Mouse (Mus musculus) urinary bladder, postnatal 10 days (tissue): ENCODE measurements at regions not wholly inside any gene's neighbourhood (a gene's known extent, or its start where the extent isn't known, plus 50 kb on each side); places are given as distances from the start of the nearest gene placed in this dataset.

Experiments used
- DNase-seq: peaks from one replicate; pipeline ENCODE4 v3.0.0; 2022; ENCODE audit warnings: low spot score

DNA sequence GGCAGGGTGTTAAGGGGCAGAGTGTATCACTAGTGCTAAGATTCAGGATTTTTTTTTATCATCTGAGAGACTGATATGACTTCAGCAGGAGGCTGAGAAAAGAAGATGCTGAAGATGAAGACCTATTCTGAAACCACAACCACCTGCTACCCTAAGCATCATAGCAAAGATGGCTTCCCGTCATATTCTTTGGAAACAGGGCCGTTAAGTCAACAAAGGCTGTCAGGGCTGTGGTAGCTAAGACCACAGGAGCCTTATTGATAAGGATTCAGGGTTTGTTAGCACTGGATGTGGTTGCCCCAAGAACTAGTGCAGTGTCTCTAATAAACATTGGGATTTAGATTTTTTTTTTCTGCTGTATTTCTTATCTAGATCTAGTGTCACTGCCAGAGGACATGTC, 56.7 kb upstream of the Rasgrp1 start:
- no peak for DNase-seq

DNA sequence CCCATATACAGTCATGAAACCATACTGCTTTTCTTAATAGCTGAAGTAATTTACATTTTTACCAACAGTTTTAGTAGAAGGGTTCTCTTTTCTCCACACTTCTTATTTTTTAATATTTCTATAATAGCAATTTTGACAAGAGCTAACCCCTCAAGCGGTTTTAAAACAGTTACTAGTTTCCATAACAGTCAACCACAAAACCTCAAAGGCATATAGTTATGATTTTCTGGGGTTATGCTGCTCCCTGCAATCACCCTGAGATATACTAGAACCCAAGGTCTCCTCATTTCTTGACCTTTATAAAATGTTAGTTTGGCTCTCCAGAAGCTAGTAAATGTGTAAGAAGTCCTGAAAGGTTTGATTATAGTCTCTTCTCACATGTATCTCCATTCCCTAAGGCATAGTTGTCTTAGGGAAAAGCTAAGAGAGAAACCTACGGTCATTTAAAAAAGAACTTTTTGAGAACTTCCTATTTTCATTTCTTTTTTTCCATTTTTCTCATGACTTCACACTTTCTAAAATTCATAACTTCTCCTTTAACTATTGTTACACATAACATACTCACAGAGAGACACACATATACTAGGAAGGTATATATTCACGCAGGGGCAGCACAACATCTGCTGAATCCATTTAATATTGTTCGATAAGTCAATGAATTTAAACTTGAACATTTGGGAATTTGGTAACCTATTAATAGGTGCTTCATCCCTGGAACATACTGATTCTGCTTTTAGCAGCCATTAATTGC, 60.8 kb upstream of the Rasgrp1 start:
- no peak for DNase-seq

DNA sequence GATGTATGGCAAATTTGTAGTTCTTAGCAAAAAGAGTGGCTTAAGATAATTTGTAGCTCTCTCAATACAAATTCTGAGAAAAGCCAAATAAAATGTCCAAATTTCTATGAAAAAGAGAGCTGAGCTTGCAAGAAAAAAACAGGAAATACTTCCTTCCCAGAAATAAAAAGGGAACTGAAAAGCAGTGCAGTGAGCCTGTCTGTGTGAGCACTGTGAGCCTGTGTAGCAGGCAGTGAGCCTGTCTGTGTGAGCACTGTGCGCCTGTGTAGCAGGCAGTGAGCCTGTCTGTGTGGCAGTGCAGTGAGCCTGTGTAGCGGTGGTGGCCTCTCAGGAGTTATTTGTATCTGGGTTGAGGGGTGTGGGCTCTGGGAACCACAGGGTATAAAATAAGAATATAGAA, 62.7 kb upstream of the Rasgrp1 start:
- DNase-seq: no peak

DNA sequence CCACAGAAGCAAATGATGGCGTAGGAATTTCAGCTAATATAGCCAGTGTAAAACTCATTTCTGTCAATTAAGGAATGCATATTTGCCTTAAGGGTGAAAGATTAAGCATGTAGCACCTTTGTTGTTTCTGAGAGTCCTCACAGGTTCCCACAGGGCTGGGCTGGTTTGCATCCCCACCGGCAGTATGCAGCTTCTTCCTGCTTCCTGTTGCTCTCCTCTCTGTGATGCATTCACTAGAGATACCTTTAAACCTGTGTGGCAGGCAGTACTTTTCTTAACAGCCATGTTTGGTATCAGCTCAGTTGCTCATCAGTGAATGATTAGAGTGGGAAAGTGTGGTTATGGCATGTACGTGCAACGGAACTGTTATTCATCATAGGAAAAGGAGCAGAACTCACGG, 65.4 kb upstream of the Rasgrp1 start:
- DNase-seq: no peak

DNA sequence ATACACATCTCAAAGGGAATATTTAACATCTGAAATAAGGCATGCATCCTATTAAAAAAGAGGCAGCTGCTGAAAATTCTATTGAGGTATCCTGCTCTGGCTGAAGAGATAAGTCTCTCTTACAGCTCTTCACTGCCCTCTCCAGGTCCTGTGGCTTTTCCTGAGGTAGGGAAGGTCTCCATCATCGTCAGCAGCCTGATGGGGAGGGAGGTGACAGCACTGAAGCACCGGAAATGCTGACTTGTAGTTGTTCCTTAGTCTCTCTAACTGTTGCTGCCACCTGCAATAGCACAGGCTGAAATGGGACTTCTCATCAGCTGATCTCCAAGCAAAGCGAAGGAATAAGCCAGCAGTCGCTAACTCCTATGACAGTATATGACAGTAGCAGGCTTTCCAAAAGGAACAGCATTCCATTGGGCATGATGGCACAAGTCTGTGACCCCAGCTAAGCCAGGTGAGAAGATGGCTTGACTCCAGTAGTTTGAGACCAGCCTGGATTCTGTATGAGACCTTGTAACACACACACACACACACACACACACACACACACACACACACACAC, 69.3 kb upstream of the Rasgrp1 start:
- DNase-seq: no peak

DNA sequence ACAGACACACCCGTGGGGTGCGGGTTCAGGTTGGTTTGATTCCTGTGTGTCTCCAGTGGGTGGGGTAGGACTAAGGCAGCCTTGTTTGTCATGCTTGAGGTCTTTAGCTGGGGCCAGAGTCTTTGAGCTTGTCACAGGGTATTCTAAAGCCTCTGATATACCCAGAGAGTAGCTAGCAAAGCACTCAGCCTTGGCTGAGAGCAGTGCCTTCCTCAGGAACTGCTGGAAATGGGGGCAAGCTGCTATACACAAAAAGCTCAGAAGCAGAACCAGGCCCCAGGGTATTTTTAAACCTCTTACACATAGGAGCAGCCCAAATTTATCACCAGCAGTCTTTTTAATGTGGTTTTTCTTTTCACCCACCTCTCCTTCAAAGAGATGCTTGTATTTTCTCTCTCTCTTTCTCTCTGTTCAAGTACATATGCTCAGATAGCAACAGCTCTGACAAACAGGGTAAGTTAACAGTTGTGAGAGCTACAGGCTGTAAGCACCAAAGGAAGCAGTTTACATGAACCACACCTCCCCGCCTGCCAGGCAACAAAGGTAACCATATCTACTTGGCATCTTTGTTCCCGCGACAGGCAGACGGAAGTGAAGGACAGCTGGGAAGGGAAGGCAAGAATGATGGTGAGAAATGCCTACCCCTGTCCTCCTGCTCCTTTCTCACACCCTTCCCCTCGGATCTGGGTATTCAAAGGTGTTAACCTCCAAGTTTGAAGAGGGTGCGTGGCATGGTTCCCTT, 74.6 kb upstream of the Rasgrp1 start:
- DNase-seq: no peak

DNA sequence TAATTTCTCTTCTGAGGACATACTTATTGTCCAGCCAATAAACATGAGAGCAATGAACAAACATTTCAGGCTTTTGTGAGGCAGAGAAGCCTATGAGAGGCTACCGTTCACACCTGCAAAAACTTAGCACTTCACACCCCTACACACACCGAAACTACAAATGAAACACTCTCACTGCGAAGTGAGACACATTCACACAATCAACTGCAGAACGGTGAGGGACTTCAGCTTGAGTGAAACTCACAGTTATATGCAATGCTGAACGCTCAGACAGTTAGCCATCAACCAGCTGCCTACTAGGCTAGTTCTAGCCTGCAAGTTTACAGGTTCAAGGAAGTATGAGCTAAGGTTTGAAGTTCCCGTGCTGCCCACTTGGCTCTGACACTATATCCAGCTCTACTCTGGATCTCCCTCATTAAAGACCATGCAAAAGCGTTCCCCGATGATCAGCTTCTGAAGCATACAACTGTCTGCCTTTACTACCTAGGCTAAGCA, 75.4 kb upstream of the Rasgrp1 start:
- no peak for DNase-seq

DNA sequence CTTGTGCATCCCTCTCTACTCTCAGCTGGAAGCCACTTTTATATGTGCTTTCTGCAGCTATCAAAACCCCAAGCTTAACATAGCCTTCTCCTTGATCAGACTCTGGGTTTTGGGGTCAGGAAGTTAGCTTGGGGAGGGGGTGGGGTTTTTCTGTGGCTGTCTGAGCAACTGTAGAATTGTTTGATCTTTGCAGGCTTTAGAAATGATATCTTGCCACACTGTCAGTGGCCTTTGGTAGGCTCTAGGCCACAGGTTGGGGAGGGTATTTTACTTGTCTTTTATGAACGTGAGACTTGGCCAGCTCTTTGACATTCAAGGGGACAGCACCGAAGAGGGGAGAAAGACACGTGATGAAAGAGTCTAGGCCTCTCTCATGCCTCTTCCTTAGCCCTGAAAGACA, 75.9 kb upstream of the Rasgrp1 start:
- DNase-seq: no peak

DNA sequence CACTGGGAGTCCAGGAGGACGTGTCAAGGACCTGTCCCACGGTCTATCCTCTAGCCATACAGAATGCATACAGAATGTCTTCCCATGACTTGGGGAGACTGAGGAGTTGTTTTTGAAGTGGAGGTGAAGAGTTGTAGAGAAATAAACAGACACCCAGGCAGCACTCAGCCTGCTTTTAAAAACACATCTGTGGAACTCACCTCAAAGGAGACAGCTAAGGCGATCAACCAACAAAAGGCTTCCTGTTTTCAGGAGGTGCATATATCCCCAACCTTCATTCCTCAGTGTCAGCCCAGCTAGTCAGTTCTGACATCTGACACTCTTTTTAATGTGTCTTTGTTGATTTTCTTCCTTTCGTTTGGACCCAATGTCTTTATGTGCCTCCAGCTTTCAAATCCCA, 78.6 kb upstream of the Rasgrp1 start:
- no peak for DNase-seq

DNA sequence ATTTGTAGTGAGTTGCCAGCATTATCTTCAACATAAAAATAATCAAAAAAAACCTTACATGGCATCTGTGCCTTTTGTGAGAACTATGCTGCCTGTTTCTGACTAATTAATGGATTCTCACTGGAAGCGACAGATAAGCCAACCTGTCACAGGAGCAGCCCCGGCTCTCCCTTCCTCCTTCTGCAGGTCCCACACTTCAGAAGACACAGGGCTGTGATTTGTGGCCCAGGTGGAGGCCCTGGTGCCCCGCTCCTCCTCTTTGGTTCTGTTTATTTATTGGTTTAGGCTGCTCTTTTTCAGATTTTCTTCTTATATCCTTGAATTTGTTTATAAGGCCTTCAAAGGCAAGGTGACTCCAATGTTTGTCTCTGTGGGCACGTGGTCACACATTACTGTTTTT, 80.0 kb upstream of the Rasgrp1 start:
- no peak for DNase-seq

DNA sequence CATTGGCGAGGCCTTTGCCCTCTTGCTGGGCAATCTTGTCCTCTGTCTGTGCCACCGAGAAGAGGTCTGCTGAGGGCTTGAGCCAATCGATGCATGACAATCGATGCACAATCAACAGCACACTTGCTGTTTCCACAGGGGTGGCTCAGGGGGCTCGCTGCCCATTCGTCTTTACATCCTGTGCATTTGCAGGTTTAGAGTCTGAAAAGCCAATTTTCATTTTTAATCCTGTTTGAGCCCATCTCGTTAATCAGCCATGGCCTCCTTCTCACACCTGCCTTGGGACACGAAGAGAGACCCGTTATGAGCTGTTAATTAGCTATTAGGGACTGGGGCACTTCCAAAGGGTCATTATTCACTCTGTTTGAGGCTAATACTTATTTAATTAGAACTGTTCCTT, 86.4 kb upstream of the Rasgrp1 start:
- no peak for DNase-seq

DNA sequence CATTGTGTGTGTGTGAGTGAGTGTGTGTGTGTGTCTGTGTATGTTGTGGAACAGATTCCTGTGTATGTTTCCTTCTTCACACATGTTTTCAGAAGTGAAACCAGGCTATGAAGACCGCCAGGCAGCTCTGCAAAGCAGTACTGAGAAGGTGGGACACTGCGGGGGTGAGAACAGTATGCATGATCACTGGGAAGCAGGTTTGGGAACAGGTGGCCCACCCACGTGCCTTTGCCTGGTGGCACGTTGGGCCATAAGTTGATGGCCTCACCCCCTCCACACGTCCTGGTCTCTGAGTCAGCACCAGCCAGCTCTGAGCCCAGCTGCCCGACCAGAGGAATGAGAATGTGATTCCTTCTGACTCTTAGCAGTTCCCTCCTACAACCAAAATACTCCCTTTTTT, 89.2 kb upstream of the Rasgrp1 start:
- no peak for DNase-seq

DNA sequence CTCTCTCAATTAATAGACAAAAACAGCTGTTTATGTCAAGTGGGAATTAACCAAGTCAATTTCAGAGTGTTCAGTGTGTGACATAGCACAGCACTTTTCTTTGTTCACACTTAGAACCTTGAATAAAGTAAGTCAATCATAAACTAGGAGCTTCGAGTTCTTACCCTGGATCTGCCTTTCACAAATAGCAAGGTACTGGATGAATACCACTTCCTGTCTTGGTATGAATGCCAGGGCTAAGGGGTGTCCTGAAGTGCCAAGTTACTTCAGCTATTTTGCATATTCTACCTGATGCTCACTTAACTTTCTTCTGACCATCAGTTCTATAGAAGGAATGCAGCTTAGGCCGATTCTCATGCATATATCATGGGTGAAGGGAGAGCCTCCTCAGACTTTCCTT, 90.1 kb upstream of the Rasgrp1 start:
- DNase-seq: no peak

DNA sequence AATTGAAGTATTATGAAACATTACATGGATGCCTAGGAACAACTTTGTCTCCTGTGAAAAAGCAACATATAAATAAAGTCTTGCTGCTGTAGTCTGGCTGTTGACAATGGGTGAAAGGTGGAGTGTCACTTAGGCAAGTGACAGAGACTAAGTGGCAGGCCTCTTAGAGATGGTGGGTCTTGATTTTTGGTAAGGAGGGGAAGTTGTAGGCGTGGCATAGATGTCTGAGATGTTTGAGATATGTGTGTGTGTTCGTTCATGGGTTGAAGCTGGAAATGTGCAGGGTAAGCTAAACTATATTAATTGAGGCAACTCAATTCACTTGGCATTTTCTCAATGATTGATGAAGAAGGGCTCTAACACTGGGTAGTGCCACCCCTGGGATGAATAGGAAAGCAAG, 90.7 kb upstream of the Rasgrp1 start:
- DNase-seq: no peak

DNA sequence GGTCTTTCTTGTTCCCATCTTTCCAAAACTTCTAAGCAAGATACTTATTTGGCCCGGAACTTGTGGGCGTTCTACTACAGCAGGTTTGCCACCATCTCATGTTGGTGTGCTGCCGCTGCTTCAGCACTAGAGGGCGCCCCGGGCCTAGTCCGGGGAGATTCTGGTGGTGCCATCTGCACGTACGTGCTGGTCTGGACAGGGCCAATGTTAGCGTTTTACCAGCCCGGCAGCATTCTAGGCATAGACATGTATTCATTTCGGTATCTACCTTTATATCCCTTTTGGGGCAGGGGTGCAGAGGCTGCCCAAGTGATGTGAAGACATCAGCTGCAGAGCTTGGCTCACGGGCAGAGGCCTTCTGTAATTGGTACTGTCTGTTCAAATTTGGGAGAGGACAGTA, 95.3 kb upstream of the Rasgrp1 start:
- DNase-seq: no peak

DNA sequence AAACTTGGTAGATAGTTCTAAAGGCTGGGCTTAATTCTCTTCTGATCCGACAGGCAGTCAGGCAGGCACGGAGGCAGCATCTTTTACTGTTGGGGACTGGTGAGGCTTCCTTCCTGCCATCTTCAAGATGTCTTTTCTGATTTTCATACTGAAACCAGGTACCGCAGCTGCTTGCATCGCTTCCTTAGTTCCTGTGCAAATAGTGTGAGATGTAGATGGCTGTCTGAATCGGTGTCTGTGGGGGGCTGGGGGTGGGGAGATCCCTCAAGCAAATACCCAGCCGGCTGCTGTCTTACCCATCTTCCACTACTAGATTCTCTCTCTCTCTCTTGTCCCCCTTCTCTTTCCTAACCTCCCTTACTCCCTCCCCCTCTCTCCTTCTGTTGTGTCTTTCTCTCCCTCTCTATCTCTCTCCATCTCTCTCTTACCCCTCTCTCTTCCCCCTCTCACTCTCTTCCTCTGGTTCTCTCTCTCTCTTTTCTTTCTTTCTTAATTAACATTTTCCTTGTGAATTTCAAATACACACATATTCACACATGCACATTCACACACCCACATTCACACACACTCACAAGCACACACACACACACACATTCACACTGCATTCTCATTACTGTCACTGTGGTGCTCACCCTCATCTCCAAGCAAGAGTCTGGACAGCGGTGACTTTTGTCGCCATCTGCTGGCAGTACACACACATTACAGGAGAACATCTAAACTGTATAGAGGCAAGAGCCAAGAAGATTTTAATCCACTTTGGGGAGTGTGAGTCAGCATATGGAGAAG, 96.0 kb upstream of the Rasgrp1 start:
- DNase-seq: peak; percentile 29

DNA sequence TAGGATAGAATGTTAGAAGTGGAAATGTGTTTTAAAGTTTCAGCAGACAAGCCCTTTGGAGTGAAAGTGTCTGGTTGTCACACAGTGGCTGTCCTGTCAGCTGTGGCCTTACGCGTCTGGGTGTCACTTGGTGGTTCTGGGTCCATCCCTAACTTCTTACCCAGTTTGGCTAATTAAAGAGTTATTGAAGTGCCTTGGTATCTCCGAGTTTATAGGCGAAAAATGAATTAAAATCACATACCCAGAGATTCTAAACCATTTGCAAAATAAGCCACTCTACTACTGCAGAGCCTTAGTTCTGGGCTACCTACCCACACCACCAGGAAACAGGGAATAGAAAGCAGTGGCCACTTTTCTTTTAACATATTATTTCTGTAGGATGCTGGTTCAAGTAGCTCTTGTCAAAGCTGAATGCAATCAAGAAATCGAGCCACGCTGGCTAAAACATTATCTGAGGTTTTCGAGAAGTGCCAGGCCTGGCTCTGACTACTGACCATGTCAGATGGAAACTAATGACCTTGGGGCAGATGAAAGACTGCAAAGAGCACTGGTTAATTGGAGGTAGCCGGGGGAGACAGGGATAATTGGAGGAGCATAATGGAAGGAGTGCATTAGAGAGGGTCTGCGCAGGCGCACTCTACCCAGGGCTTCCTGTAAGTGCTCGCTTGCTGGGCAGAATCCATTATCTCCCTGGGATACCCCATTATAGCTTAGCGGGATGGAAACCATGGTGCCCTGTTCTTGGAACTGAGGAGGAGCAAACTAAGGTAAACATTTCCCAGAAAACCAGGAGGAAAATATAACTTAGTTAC, 96.8 kb upstream of the Rasgrp1 start:
- DNase-seq: no peak

DNA sequence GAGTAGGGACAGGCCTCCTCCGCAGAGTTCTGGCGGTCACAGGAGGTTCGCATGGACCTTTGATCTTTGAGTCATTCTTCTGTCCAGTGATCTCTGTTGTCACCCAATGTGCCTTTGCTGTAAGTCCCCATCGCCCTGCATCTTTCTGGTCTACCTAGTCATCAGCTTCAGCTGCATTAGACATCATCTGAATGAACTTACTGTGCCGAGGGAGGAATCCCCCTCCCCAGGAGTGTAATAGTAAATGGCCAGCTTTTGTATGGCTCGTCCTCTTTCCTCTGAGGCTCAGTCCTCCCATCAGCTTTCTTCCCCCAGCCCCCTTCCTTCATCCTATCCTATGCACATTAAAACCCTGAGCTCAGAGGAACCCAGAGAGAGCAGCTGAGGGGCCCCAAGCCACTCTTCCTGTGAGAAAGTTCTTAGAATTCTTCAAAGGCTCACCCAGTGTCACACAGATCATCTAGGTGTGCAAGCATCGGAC, 98.0 kb upstream of the Rasgrp1 start:
- DNase-seq: no peak

DNA sequence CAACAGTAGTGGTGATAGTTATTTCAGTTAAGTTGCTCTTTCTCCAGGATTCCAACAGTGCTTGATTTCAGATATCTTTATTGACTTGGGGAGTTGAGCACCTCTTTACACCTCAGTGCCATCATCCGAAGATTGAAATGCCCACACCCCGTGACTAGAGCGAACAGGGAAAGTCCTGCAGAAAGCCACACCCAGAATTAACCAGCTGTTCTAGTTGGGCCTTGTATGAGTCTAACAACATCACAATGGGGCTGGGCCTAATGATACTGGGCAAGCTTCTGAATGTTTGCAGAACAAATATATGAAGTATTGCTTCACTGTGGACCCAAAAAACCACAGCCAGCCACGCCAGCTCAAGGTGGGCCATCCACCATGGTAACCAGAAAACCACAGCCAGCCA, 100.1 kb upstream of the Rasgrp1 start:
- DNase-seq: no peak

DNA sequence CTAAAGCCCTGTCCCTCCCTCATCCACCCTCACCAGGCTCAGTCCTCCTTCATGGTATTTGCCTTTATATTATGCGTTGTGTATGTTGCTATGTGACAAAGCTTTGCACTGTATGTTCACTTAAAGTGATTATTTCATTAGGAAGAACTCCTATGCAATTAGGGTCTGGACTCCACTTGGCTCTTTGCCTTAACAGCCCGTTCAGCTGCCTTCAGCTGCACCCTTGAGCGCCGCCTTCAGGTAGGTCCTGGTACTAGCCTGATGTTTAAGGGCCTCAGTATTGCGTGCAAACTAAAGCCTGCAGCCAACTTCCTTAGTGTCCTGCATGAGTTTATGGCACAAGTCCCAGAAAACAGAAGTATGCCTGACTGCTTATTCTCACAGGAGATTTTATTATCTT, 101.9 kb upstream of the Rasgrp1 start:
- no peak for DNase-seq

DNA sequence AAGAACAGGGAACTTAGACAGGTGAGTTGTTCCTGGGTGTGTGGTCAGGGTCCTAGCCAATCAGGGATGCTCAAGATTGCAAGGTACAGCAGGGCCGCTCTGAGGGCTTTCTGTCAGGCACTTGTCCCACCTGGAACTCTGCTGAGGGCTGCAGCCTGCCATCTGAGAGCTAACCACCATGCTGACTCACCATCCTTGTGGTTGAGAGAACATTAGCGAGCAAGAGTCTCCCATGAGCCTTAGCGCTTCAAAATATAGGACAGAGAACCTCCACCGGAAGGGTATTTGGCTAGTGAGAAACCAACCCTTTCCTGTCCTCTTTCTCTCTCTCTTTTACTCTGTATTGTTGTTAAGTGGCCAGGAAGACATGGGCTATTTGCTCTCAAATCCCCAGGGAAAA, 104.1 kb upstream of the Rasgrp1 start:
- no peak for DNase-seq
